Mouse (Mus musculus): Measurements from ENCODE around the gene Plekha4.

- TF ChIP-seq CTCF (IDR thresholded peaks at IDR 0.05; ENCODE audit: borderline replicate concordance, insufficient read depth, low read depth, low read length): no peak
- no peak for TF ChIP-seq POLR2A (IDR thresholded peaks at IDR 0.05; ENCODE audit: borderline replicate concordance, insufficient read depth, low read length)
These were observed 2.4 kb upstream of the Plekha4 start for GRCm38 (mm10) chr7:45523678-45524170.

Measured in cerebellum, adult 2 months (tissue).